Mouse (Mus musculus) neural tube, embryonic 13.5 days (tissue): ENCODE results near the gene Inppl1. TPM values are rescaled to one million over a fixed set of nuclear protein-coding genes. Genes with fewer than 3 reads are reported as not detected.

ENCODE experiments used
- ATAC-seq: fragments of 200-750 bp; cut with Nextera tagmentation; 2 replicates; pipeline ENCODE4 v1.8.0; 2017; ENCODE audit warnings: low read depth, mild to moderate bottlenecking, moderate TSS enrichment, moderate library complexity
- H3K27ac ChIP-seq: fragments of 300-500 bp; sonication (generic); replicated peaks from 2 replicates; pipeline ENCODE4 v1.5.1; 2015; ENCODE audit warnings: moderate library complexity, mild to moderate bottlenecking, inconsistent platforms
- H3K27me3 ChIP-seq: fragments of 300-500 bp; sonication (generic); 2 replicates; pipeline ENCODE4 v1.6.1; 2015; ENCODE audit warnings: mild to moderate bottlenecking, inconsistent platforms
- H3K36me3 ChIP-seq: fragments of 300-500 bp; sonication (generic); 2 replicates; pipeline ENCODE4 v1.6.1; 2015; ENCODE audit warnings: mild to moderate bottlenecking, inconsistent platforms
- H3K4me1 ChIP-seq: fragments of 300-500 bp; sonication (generic); replicated peaks from 2 replicates; pipeline ENCODE4 v1.6.1; 2015; ENCODE audit warnings: inconsistent platforms
- H3K4me2 ChIP-seq: fragments of 300-500 bp; sonication (generic); 2 replicates; pipeline ENCODE4 v1.6.1; 2015; ENCODE audit warnings: inconsistent platforms, mild to moderate bottlenecking, moderate library complexity
- H3K4me3 ChIP-seq: fragments of 300-500 bp; sonication (generic); 2 replicates; pipeline ENCODE4 v1.5.1; 2015; ENCODE audit warnings: mild to moderate bottlenecking, inconsistent platforms
- H3K9ac ChIP-seq: fragments of 300-500 bp; sonication (generic); 2 replicates; pipeline ENCODE4 v1.6.1; 2015; ENCODE audit warnings: moderate library complexity, mild to moderate bottlenecking, inconsistent platforms
- H3K9me3 ChIP-seq: fragments of 300-500 bp; sonication (generic); 2 replicates; pipeline ENCODE4 v1.6.1; 2016; ENCODE audit warnings: inconsistent platforms
- WGBS: fragments of 180-500 bp; shearing (Covaris S2); methylation state at CpG from one replicate; pipeline ENCODE4 v1.1.7; 2015; 5-methylcytosine and 5-hydroxymethylcytosine counted together
- polyA plus RNA-seq: library from polyadenylated mRNA; unstranded; fragments of >200 nt; fragmentation: Nextera tagmentation; extraction: Ambion mirVana; gene quantifications from 2 replicates; pipeline ENCODE4 v1.2.1, GENCODE M21; 2015

Inppl1 gene
- polyA plus RNA-seq, 1 experiment from 2014 or later = 17.4 TPM

DNA sequence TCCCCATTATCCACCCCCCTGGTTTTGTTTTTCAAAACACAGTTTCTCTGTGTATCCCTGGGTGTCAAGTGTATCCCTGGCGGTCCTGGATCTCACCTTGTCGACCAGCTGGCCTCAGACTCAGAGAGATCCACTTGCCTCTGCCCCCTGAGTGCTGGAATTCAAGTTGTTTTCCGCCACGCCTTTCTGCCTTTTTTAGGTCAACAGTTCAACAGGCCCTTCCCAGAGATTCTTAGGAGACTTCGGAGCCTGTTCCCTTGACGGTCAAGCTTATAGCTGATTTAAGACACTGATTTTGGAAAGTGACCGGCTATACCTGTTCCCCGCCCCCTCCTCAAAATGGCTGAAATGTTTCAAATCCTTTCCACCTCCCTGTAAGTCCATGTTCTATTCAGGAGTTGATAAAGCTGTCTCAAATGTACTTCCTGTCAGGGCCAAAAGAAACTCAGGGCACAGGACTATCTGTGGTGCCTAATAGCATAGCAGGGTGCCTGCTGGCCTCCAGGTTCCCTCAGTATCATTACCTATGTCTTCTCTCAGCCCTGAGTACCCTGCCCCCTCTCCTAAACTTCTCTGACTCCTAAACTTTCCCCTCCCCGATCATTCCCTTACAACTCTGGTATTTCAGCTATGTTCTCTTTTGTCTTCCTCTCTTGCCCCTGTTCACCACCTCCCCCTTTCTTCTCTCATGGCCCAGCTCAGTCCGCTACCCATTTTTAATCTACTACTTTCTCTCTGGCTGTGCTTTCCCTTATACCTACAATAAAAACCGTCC lies 28.6 kb upstream of the Inppl1 start:
- ATAC-seq = no peak
- WGBS = 82% methylated on average over 11 of the region's 11 CpGs
- no peak overlapping the region for H3K9ac ChIP-seq
- H3K9me3 ChIP-seq = no peaks in the 10 kb centered on the region
- H3K4me3 ChIP-seq = no peak overlapping the region
- no peaks in the 10 kb centered on the region for H3K4me1 ChIP-seq
- no peaks in the 10 kb centered on the region for H3K27me3 ChIP-seq
- no peak overlapping the region for H3K4me2 ChIP-seq
- H3K27ac ChIP-seq = no peak overlapping the region
- no peaks in the 10 kb centered on the region for H3K36me3 ChIP-seq

DNA sequence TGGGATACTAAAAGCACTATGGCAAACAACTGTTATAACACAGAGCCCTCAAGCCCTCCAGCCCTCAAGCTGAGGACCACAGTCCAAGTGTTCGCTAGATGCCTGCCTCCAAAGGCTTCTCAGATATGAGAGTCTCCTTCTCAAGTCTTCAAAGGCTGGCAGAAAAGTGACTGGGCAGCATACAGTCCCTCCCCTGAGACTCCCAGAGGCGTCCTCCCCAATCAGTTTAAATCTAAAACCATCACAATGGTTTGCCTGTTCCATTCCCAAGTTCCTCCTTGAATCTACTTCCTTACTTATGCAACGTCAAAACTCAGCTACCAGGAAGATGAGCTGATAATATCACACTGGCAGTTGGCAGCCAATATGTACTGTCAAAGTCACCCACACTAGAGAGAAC lies 25.4 kb upstream of the Inppl1 start, which contains the start of gene Anapc15:
Gene Anapc15 (plus strand): TSS at position 301 of the 400 bp plus-strand sequence.
- ATAC-seq = no peak
- Histone ChIP-seq H3K36me3 (no peaks in the 10 kb centered on the region), H3K9ac (no peak within 1 kb of the TSS), H3K4me2 (no peak within 1 kb of the TSS), H3K4me1 (no peaks in the 10 kb centered on the region), H3K9me3 (no peaks in the 10 kb centered on the region), H3K27me3 (no peaks in the 10 kb centered on the region), H3K4me3 (no peak within 1 kb of the TSS), H3K27ac (no peak within 1 kb of the TSS)
- 77% methylated on average over 3 of the region's 3 CpGs for WGBS

DNA sequence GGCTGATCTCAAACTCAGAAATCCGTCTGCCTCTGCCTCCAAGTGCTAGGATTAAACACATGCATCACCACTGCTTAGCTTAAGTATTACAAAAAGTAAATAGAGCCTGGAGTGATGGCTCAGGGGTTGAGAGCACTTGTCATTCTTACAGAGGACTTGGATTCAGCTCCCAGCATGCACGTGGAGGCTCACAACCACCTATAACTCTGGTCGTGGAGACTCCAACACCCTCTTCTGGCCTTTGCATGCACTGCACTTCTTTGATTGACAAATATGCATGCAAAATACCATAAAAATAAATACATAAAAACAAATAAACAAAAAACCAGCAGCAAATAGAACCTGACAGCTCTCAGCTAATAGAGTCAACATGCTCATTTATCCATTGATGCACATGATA lies 24.3 kb upstream of the Inppl1 start:
- WGBS = 82% methylated on average over 3 of the region's 3 CpGs
- ATAC-seq = no peak
- no peak overlapping the region for H3K4me2 ChIP-seq
- no peak overlapping the region for H3K27ac ChIP-seq
- H3K4me3 ChIP-seq = no peak overlapping the region
- H3K9me3 ChIP-seq = no peaks in the 10 kb centered on the region
- H3K36me3 ChIP-seq = no peaks in the 10 kb centered on the region
- H3K27me3 ChIP-seq = no peaks in the 10 kb centered on the region
- H3K9ac ChIP-seq = no peak overlapping the region
- no peaks in the 10 kb centered on the region for H3K4me1 ChIP-seq

DNA sequence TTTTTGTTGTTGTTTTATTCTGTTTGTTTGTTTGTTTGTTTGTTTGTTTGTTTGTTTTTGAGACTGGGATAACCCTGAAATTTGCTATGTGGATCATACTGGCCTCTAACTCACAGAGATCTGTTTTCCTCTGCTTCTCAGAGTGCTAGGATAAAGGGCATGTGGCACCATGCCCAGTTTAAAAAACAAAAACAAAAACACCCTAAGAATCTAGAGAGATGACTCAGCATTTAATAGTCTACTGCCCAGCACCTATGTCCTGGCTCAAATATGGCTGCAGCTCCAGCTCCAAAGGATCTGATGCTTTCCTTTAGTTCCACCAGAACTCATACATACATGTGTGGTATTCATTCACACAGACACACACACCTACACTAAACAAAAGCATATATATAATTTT lies 22.9 kb upstream of the Inppl1 start:
- Histone ChIP-seq H3K4me2 (no peak overlapping the region), H3K27me3 (no peaks in the 10 kb centered on the region)
- ATAC-seq = no peak

DNA sequence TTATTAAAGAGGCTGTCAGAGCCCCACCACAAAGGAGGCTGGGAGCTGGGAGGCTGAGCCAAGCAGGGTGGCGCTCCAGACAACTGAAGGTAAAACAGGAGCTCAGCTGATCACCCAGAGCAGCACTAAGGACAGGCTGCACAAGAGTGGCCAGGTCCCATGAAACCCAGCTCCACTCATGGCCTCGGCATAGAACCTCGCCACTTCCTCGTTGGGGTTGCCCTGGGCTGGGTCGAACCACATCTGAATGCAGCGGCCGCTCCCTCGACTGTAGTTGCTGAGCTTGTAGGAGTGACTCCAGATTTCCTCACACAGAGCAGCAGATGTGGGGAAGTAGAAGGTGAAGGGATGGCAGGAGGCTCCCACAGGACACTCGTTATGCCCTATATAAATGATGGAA lies 20.3 kb upstream of the Inppl1 start:
- Histone ChIP-seq H3K9ac (0 out of 2 replicates have a peak overlapping the region, but pooled peaks have one; percentile 5), H3K36me3 (no peaks in the 10 kb centered on the region), H3K27ac (no peak overlapping the region), H3K4me1 (no peaks in the 10 kb centered on the region), H3K27me3 (no peaks in the 10 kb centered on the region), H3K4me2 (no peak overlapping the region), H3K4me3 (no peak overlapping the region), H3K9me3 (no peaks in the 10 kb centered on the region)
- WGBS = 85% methylated on average over 9 of the region's 9 CpGs
- no peak for ATAC-seq

More for the DNA sequence above, 22.9 kb upstream of the Inppl1 start:
- H3K27ac ChIP-seq = no peak overlapping the region
- no peaks in the 10 kb centered on the region for H3K9me3 ChIP-seq
- no peaks in the 10 kb centered on the region for H3K4me1 ChIP-seq
- H3K4me3 ChIP-seq = no peak overlapping the region
- H3K36me3 ChIP-seq = no peaks in the 10 kb centered on the region
- no peak overlapping the region for H3K9ac ChIP-seq

DNA sequence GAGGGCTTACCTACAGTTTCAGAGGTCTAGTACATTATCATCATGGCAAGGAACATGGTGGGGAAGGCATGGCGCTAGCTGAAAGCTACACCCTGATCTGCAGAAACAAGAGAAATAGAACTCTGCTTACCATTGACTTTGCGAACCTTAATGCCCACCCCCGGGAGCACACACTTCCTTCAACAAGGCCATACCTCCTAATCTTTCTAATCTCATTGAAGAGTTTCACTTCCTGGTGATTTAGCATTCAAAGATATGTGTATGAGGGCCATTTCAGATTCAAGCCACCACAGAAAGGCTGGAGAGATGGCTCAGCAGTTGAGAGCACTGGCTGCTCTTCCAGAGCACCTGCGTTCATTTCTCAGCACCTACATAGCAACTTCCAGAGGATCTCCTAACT lies 19.1 kb upstream of the Inppl1 start, which contains the start of gene Folr2:
Gene Folr2 (minus strand): TSS at position 101 of the 400 bp plus-strand sequence.
- 92% methylated on average over 4 of the region's 4 CpGs for WGBS

DNA sequence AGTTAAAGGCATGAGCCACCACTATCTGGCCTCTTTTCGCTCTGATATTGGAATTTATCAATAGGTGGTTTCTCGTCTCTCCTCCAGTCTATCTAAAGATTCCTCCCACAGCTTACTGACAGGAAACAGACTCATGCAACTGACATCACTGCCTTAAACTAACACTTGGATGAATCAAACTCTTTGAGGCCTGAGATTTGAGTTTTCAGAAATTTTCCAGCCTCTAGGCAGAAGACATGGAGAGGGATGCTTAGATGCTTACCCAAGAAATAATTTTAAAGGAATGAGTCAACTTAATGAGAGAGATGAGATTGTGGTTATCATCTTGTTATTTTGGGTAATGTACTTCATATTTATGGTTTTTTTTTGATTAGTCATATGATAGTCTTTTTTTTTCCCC lies 15.8 kb upstream of the Inppl1 start:
- Histone ChIP-seq H3K36me3 (no peaks in the 10 kb centered on the region), H3K4me1 (no peaks in the 10 kb centered on the region), H3K4me2 (no peak overlapping the region), H3K9me3 (no peaks in the 10 kb centered on the region), H3K9ac (no peak overlapping the region), H3K27me3 (no peaks in the 10 kb centered on the region), H3K27ac (no peak overlapping the region), H3K4me3 (no peak overlapping the region)
- no peak for ATAC-seq
- WGBS = 88% methylated on average over 2 of the region's 2 CpGs

More for the DNA sequence above, 19.1 kb upstream of the Inppl1 start, which contains the start of gene Folr2:
- no peaks in the 10 kb centered on the region for H3K9me3 ChIP-seq
- H3K27me3 ChIP-seq = no peaks in the 10 kb centered on the region
- no peak within 1 kb of the TSS for H3K9ac ChIP-seq
- ATAC-seq = no peak
- no peak within 1 kb of the TSS for H3K4me2 ChIP-seq
- H3K27ac ChIP-seq = no peak within 1 kb of the TSS
- no peak within 1 kb of the TSS for H3K4me3 ChIP-seq
- no peaks in the 10 kb centered on the region for H3K4me1 ChIP-seq
- no peaks in the 10 kb centered on the region for H3K36me3 ChIP-seq

DNA sequence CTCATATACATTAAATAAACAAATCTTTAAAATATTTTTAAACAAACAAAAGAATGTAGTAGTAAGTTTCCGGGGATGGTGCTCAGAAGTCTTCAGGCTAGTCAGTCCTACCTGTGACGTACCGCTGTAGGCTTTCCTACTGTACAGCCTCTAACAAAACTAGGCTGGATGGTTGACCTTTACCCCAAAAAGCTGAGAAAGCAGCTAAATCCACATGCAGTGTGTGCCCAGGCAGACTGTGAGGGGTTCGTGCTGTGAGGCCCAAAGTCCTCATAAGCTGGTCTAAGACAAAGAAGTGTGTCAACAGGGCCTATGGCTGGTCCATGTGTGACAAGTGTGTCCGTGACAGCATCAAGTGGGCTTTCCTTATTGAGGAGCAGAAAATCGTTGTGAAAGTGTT lies 14.8 kb upstream of the Inppl1 start:
- Histone ChIP-seq H3K27ac (no peak overlapping the region), H3K4me2 (no peak overlapping the region), H3K4me1 (no peaks in the 10 kb centered on the region), H3K4me3 (no peak overlapping the region), H3K9ac (no peak overlapping the region), H3K27me3 (no peaks in the 10 kb centered on the region), H3K36me3 (no peaks in the 10 kb centered on the region), H3K9me3 (no peaks in the 10 kb centered on the region)
- WGBS = 86% methylated on average over 6 of the region's 6 CpGs
- no peak for ATAC-seq

DNA sequence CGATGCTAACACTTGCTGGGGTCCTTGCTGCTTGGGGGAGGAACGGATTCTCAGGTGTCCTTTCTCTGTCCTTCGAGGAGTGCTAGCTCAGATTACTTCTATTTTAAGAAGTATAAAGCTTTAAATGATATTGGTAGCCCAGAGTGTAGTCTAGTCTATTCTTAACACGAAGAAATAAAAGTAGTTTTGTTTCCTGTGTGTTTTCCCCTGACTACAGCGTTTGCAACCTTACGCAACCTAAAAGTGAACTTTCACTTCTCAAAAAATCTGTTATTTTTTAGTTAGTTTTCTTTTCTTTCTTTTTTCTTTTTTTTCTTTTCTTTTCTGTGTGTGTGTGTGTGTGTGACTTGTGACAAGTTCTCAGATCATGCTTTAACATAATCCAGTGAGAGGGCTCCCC lies 13.7 kb upstream of the Inppl1 start:
- no peaks in the 10 kb centered on the region for H3K36me3 ChIP-seq
- H3K4me2 ChIP-seq = no peak overlapping the region
- no peaks in the 10 kb centered on the region for H3K9me3 ChIP-seq
- H3K27ac ChIP-seq = no peak overlapping the region
- H3K27me3 ChIP-seq = no peaks in the 10 kb centered on the region
- WGBS = 88% methylated on average over 6 of the region's 6 CpGs
- H3K4me1 ChIP-seq = no peaks in the 10 kb centered on the region
- no peak overlapping the region for H3K4me3 ChIP-seq
- ATAC-seq = no peak
- H3K9ac ChIP-seq = no peak overlapping the region

DNA sequence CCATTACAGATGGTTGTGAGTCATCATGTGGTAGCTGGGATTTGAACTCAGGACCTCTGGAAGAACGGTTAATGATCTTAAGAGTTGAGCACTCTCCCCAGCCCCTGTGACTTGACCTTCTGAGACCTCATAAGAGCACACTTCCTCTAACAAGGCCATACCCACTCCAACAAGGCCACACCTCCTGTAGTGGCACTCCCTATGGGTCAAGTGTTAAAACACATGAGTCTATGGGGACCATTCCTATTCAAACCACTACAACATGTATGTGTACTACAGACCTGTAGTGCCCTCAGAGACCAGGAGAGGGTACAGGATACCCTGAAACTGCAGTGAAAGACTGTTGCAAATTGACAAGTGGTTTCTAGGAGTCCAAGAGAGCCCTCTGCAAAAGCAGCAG lies 9.9 kb upstream of the Inppl1 start:
- Histone ChIP-seq H3K4me1 (no peaks in the 10 kb centered on the region), H3K9ac (no peak overlapping the region), H3K9me3 (no peaks in the 10 kb centered on the region), H3K4me3 (no peak overlapping the region), H3K27me3 (no peaks in the 10 kb centered on the region), H3K4me2 (no peak overlapping the region), H3K27ac (no peak overlapping the region), H3K36me3 (no peaks in the 10 kb centered on the region)
- ATAC-seq = no peak
- 92% methylated on average over 1 of the region's 1 CpGs for WGBS

DNA sequence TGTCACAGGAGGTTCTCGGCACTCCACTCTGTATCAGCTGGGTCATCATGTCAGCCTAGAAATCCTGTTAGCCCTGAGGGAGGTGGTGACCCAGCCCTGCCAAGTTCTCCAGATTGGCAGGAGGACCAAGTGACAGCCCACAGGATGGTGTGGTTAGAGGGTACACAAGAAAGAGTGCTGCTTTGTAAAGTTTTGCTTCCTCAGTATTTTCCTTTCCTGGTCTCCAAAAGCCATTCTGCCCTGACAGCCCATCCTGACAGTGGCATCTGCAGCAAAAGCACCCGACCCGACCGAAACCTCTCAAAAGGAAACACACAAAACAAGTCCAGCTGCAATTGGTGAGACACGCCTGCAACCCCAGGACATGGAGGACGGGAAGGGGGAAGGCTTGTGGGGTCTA lies 6.2 kb upstream of the Inppl1 start:
- Histone ChIP-seq H3K27me3 (no peaks in the 10 kb centered on the region; the same call in 1 of the 2 replicates), H3K4me3 (no peak overlapping the region), H3K4me2 (no peak overlapping the region), H3K4me1 (no peaks in the 10 kb centered on the region), H3K27ac (no peak overlapping the region), H3K9ac (no peak overlapping the region), H3K36me3 (no peaks in the 10 kb centered on the region), H3K9me3 (no peaks in the 10 kb centered on the region)
- 75% methylated on average over 6 of the region's 6 CpGs for WGBS
- ATAC-seq = no peak

DNA sequence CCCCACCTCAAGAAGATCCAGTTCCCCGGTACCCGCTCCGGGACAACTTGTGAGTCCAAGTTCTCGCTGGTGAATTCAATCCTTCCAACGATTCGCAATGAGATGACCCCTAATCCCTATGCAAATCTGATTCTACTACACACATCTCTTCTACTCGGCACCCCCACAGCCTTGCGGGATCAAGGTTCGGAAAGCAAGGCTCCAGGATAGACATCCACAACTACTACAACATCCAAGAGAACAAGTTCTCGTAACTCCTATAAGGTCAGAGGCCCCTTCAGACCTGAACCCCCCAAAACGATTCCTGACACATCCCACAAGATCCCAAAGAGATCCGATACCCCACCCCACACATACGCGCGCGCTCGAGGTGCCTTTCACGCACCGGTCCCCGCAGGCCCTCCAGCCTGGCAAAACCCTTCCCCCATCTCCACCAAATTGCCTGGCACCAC lies 849 bp downstream of the Inppl1 start:
- peak overlapping the region; percentile 98 for H3K4me2 ChIP-seq
- H3K27me3 ChIP-seq = no peaks in the 10 kb centered on the region; the same call in 1 of the 2 replicates
- peak overlapping the region; percentile 82 for H3K9ac ChIP-seq
- no peaks in the 10 kb centered on the region for H3K9me3 ChIP-seq
- H3K4me1 ChIP-seq = peaks cover 52% of the 10 kb centered on the region
- H3K36me3 ChIP-seq = 0 out of 2 replicates have a peak, but pooled peaks cover under 1% of the 10 kb centered on the region
- ATAC-seq = peak; percentile 10; the same call in 1 of the 2 replicates
- 1% methylated on average over 20 of the region's 20 CpGs for WGBS
- peak overlapping the region; percentile 54 for H3K4me3 ChIP-seq
- peak overlapping the region; percentile 87 for H3K27ac ChIP-seq
